In genomic region chr3:104600691-104601090, GRCm38 (mm10) we compare ENCODE assay signal across 18 mouse cellular contexts. TPM values are rescaled to one million over a fixed set of nuclear protein-coding genes. Genes with fewer than 3 reads are reported as not detected.
A peak's percentile ranks its signal among the peaks of the same experiment; 100 is the strongest.
DNase-seq lines count a peak whose midpoint lies in the region; ATAC-seq and TF ChIP-seq lines count a peak whose summit lies in the region.
"Had no signal": no experiment of that assay in that cellular context is flagged by ENCODE, and none has a peak within 500 bp of the region (broad histone marks: within the 10 kb centered on the region; RNA-seq: fewer than 3 reads in every experiment).

No protein-coding gene starts in this region.

- DNase-seq in liver, adult 2 months (ENCODE audit: extremely low read depth, low read depth, low spot score): peak; percentile 35
- no peak for DNase-seq in liver, embryonic 11.5 days (ENCODE audit: low spot score)
- peak; percentile 35 for DNase-seq in NIH3T3 (ENCODE audit: low read depth)
- no peak for DNase-seq in spleen, adult 18-20 months
- DNase-seq in urinary bladder, postnatal 10 days (ENCODE audit: low spot score): no peak
- DNase-seq: cerebellum, postnatal 14 days; forebrain, postnatal 0 days; gastrocnemius, postnatal 14 days; kidney, adult 9 months; midbrain, embryonic 14.5 days; thymus, postnatal 36 days had no signal

- peaks cover 32% of the 10 kb centered on the region for H3K4me1 ChIP-seq in liver, adult 2 months (ENCODE audit: control insufficient read depth, insufficient read depth, low read length)
- H3K4me1 ChIP-seq in liver, embryonic 11.5 days (replicated peaks; ENCODE audit: control insufficient read depth, insufficient read depth, low read length): peaks cover 7% of the 10 kb centered on the region
- H3K4me1 ChIP-seq in brown adipose tissue, adult 24 weeks (ENCODE audit: control insufficient read depth, insufficient read depth, insufficient read length, low read length): peaks cover 17% of the 10 kb centered on the region
- peaks cover 11% of the 10 kb centered on the region for H3K4me1 ChIP-seq in intestine, embryonic 15.5 days (replicated peaks)

- ATAC-seq in liver, embryonic 11.5 days (replicated peaks; ENCODE audit: low FRiP score): no peak
- no peak for ATAC-seq in intestine, embryonic 15.5 days
- no peak for ATAC-seq in megakaryocyte progenitor cell, adult 5-6 weeks (replicated peaks; ENCODE audit: poor library complexity)
- ATAC-seq: forebrain, postnatal 0 days; hindbrain, embryonic 16.5 days had no signal

- H3K27ac ChIP-seq in liver, adult 2 months (replicated peaks; ENCODE audit: insufficient read depth, low read depth, low read length): peak overlapping the region; percentile 37
- no peak overlapping the region for H3K27ac ChIP-seq in liver, embryonic 11.5 days (ENCODE audit: low read depth, low read length)
- peak overlapping the region; percentile 29 for H3K27ac ChIP-seq in brown adipose tissue, adult 24 weeks (replicated peaks; ENCODE audit: low read depth, low read length)
- H3K27ac ChIP-seq in intestine, embryonic 15.5 days: peak overlapping the region; percentile 82; the same call in 1 of the 2 replicates
- H3K27ac ChIP-seq: liver, embryonic 14.5 days had no signal

- no peak overlapping the region for H3K4me3 ChIP-seq in liver, adult 2 months (ENCODE audit: insufficient read depth, low read depth, low read length)
- no peak overlapping the region for H3K4me3 ChIP-seq in liver, embryonic 11.5 days (ENCODE audit: low read depth, low read length)
- H3K4me3 ChIP-seq in brown adipose tissue, adult 24 weeks (ENCODE audit: insufficient read depth, low read depth, low read length): no peak overlapping the region
- H3K4me3 ChIP-seq in intestine, embryonic 15.5 days (replicated peaks): no peak overlapping the region
- H3K4me3 ChIP-seq: erythroblast, embryonic 14.5 days; layer of hippocampus, adult 2 months had no signal

- no peaks in the 10 kb centered on the region for H3K36me3 ChIP-seq in liver, adult 2 months (ENCODE audit: control insufficient read depth, insufficient read depth, low read length)
- no peaks in the 10 kb centered on the region for H3K36me3 ChIP-seq in liver, embryonic 11.5 days (ENCODE audit: control insufficient read depth, insufficient read depth, low read length)
- H3K36me3 ChIP-seq in intestine, embryonic 15.5 days: no peaks in the 10 kb centered on the region

- H3K9ac ChIP-seq in liver, adult 2 months (ENCODE audit: low read depth, low read length): no peak overlapping the region
- no peak overlapping the region for H3K9ac ChIP-seq in liver, embryonic 11.5 days (ENCODE audit: low read depth, low read length)
- H3K9ac ChIP-seq in intestine, embryonic 15.5 days: no peak overlapping the region
- H3K9ac ChIP-seq: forebrain, postnatal 0 days; liver, embryonic 14.5 days had no signal

- H3K4me2 ChIP-seq in liver, embryonic 11.5 days: no peak overlapping the region
- 0 out of 2 replicates have a peak overlapping the region, but pooled peaks have one; percentile 36 for H3K4me2 ChIP-seq in intestine, embryonic 15.5 days (replicated peaks)

- TF ChIP-seq CTCF in liver, adult 2 months (IDR thresholded peaks at IDR 0.05; ENCODE audit: low read depth, low read length): no peak

- H3K79me2 ChIP-seq in liver, adult 2 months (ENCODE audit: control insufficient read depth, insufficient read depth, low read length): no peaks in the 10 kb centered on the region

- WGBS in liver, adult 2 months: 22% methylated on average over 3 of the region's 3 CpGs
- WGBS in liver, embryonic 11.5 days: 80% methylated on average over 3 of the region's 3 CpGs
- WGBS in intestine, embryonic 15.5 days: 53% methylated on average over 3 of the region's 3 CpGs

- no peaks in the 10 kb centered on the region for H3K27me3 ChIP-seq in liver, adult 2 months (ENCODE audit: control insufficient read depth, insufficient read depth, low read length)
- no peaks in the 10 kb centered on the region for H3K27me3 ChIP-seq in liver, embryonic 11.5 days (replicated peaks; ENCODE audit: control insufficient read depth, insufficient read depth, low read length)
- no peaks in the 10 kb centered on the region for H3K27me3 ChIP-seq in intestine, embryonic 15.5 days (replicated peaks)

- TF ChIP-seq POLR2A in liver, adult 2 months (IDR thresholded peaks at IDR 0.05; ENCODE audit: extremely low read depth, insufficient read depth, low read length): no peak

- no peaks in the 10 kb centered on the region; the same call in 1 of the 2 replicates for H3K9me3 ChIP-seq in liver, embryonic 11.5 days (ENCODE audit: control insufficient read depth, low read length)
- H3K9me3 ChIP-seq in intestine, embryonic 15.5 days: no peaks in the 10 kb centered on the region

RNA-seq across cellular contexts. Expression of gene Slc16a1, which starts 37.8 kb away (rescaled TPM):
- total RNA-seq in liver, adult 2 months (2014; rRNA removed): 34.2 and 41.3 TPM in 2 replicates
- polyA plus RNA-seq in liver, adult 2 months (2012; rRNA removed): 30.8 and 35.4 TPM in 2 replicates
- 92.2 and 109 TPM in 2 replicates for polyA plus RNA-seq in liver, embryonic 11.5 days (2014; fragmentation: Nextera tagmentation; extraction: Ambion mirVana)
- polyA plus RNA-seq in brown adipose tissue, adult 24 weeks (2012; ENCODE audit: insufficient read depth, insufficient read length, missing spikeins): 185 and 208 TPM in 2 replicates
- 45.7 and 50.0 TPM in 2 replicates for polyA plus RNA-seq in intestine, embryonic 15.5 days (2015; fragmentation: Nextera tagmentation; extraction: Ambion mirVana)
- total RNA-seq in megakaryocyte progenitor cell, adult 5-6 weeks (2015): 59.7 and 60.3 TPM in 2 replicates
- total RNA-seq in megakaryocyte progenitor cell, adult 5-6 weeks (2017): 92.8 and 104 TPM in 2 replicates

Comparison
In these comparisons a context has a peak if more than half of its experiments do, and no peak if none do; other contexts are left out.
1. DNase-seq: peak in liver, adult 2 months (single experiment) and NIH3T3 (single experiment); none in liver, embryonic 11.5 days (single experiment), spleen, adult 18-20 months (0 of 2) and urinary bladder, postnatal 10 days (single experiment).